Mouse (Mus musculus): ENCODE data around the gene Olfr432.
"Not testable (repeated sequence)": the region's sequence is repeated elsewhere in the genome, so short reads cannot be mapped to it uniquely, and the experiment has no call there.

The Olfr432 gene

GRCm38 (mm10) chr1:174048893-174049292, at the start of gene Olfr432:
Gene Olfr432, plus strand, starts transcription at chr1:174049205.
- DNase-seq = no peak

GRCm38 (mm10) chr1:174004352-174005109, 44.5 kb upstream of the Olfr432 start:
- DNase-seq = not testable (repeated sequence)

- DNase-seq = not testable (repeated sequence)
These were observed 42.0 kb upstream of the Olfr432 start for GRCm38 (mm10) chr1:174007050-174007449.

- no peak for DNase-seq
These were observed 17.3 kb upstream of the Olfr432 start, which contains the start of gene Ifi205 for GRCm38 (mm10) chr1:174031698-174032097. Gene Ifi205, minus strand, starts transcription at chr1:174031810.

DNA sequence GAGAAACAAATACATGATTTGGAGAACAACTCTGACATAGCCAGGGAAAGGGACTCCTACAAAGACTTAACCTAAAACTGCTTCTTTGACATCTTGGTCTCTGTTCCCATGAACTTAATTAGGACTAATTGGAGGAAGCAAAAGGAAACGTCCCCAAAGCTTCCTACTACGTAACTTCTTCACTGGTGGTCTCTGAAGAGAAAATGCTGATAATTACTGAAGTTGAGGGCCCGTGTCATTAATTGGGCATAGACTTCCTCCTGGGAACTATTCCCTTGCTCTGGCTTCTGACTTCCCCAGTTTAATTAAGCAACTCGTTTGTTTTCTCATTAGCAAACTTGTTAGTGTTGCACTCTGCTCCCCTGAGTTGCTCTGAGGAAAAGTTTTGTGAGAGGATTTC, 13.2 kb upstream of the Olfr432 start:
- no peak for DNase-seq

GRCm38 (mm10) chr1:174038480-174038879, 10.5 kb upstream of the Olfr432 start:
- no peak for DNase-seq

GRCm38 (mm10) chr1:174040523-174041177, 8.4 kb upstream of the Olfr432 start, which contains the start of gene Olfr433:
Gene Olfr433, plus strand, starts transcription at chr1:174040705.
- DNase-seq = no peak

DNA sequence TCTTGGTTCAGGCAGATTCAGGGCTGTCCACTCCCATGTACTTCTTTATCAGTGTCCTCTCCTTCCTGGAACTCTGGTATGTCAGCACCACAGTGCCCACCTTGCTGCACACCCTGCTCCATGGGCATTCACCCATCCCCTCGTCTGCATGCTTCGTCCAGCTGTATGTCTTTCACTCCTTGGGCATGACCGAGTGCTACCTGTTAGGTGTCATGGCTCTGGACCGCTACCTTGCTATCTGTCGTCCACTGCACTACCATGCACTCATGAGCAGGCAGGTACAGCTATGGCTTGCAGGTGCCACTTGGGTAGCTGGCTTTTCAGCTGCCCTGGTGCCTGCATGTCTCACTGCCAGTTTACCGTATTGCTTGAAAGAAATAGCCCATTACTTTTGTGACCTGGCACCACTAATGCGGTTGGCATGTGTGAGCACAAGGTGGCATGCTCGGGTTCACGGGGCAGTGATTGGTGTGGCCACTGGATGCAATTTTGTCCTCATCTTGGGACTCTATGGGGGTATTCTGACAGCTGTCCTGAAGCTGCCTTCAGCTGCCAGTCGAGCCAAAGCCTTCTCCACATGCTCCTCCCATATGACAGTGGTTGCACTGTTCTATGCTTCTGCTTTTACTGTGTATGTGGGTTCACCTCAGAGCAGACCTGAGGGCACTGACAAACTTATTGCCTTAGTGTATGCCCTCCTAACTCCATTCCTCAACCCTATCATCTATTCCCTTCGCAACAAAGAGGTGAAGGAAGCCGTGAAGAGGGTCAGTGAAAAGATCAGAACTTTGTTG, 6.7 kb upstream of the Olfr432 start:
- DNase-seq = not testable (repeated sequence)

- DNase-seq = no peak
These were observed 4.6 kb upstream of the Olfr432 start for GRCm38 (mm10) chr1:174044431-174044830.

DNA sequence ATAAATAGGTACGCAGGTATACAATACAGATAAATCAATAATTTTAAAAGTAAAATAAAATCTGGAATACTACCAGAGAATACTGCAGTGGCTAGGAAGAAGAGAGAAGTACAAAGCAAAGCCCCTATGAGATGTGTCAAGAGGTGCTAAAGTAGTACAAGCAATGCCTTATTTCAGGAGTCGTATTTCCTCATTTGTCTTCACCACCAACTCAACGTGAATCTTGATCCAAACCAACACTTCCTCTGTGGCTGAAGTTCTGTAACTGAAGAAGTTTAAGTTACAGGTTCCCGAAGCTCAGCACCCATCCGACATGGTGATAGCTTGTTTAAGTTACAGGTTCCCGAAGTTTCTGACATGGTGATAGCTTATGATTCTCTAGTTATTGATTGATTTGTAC, 778 bp upstream of the Olfr432 start:
- DNase-seq = not testable (repeated sequence)

DNA sequence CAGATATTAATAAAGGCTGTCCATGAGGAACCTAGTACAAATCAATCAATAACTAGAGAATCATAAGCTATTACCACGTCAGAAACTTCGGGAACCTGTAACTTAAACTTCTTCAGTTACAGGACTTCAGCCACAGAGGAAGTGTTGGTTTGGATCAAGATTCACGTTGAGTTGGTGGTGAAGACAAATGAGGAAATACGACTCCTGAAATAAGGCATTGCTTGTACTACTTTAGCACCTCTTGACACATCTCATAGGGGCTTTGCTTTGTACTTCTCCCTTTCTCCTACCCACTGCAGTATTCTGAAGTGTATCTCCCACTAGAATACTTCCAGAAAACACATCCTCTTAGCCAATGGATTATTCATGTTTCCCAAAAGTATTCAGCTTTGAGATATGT, 352 bp downstream of the Olfr432 start:
- not testable (repeated sequence) for DNase-seq

GRCm38 (mm10) chr1:174050532-174050931, 1.5 kb downstream of the Olfr432 start:
- no peak for DNase-seq

DNA sequence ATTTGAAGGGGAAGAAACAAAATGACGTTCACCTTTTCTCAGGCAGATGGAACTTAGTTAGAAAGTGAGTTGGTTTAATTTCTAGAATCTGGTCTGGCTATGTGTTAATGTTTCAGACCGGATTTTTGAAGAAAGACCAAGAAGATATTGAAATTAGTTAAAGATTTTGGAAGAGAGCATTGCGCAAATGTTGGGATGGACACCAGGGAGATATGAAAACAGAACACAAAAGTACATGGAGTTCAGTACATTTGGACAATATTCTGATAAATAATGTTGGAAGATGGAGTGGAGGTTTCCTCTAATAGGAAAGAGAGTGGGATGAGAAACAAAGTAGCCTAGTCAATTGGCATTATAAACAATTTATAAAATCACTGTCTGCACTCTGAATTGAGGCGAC, 2.5 kb downstream of the Olfr432 start:
- no peak for DNase-seq

DNA sequence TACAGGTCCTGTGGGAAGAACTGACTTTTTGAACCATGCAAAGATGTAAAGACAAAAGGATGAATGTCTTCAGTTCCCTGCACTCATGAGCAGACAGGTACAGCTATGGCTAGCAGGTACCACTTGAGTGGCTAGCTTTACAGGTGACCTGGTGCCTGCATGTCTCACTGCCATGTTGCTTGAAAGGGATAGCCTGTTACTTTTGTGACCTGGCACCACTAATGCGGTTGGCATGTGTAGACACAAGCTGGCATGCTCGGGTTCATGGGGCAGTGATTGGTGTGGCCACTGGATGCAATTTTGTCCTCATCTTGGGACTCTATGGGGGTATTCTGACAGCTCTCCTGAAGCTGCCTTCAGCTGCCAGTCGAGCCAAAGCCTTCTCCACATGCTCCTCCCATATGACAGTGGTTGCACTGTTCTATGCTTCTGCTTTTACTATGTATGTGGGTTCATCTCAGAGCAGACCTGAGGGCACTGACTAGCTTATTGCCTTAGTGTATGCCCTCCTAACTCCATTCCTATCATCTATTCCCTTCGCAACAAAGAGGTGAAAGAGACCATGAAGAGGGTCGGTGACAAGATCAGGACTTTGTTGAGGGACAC, 3.0 kb downstream of the Olfr432 start:
- no peak for DNase-seq

- no peak for DNase-seq
These were observed 4.0 kb downstream of the Olfr432 start for GRCm38 (mm10) chr1:174052981-174053380.

DNA sequence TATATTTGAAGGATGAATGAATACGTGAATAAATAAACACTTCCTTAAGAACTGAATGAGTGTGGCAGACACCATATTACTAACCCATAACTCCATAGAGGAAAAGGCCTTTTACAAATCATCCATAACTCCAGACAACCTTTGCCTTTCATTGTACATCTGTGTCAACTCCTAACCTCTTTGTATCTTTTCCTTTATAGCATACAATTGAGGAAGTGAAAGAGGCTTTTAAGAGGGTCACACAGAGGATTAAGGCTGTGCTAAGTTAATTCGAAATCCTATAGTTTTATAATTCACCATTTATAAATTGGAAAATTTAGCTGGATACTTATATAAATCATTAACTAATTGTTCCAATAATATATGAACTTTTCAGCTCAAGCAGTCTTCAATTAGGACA, 6.2 kb downstream of the Olfr432 start:
- no peak for DNase-seq

GRCm38 (mm10) chr1:174066305-174066704, 17.3 kb downstream of the Olfr432 start, which contains the start of gene Olfr430:
Gene Olfr430, plus strand, starts transcription at chr1:174066605.
- DNase-seq = no peak

- no peak for DNase-seq
These were observed 35.0 kb downstream of the Olfr432 start, which contains the start of gene Olfr429 for GRCm38 (mm10) chr1:174084031-174084430. Gene Olfr429, plus strand, starts transcription at chr1:174084331.

DNA sequence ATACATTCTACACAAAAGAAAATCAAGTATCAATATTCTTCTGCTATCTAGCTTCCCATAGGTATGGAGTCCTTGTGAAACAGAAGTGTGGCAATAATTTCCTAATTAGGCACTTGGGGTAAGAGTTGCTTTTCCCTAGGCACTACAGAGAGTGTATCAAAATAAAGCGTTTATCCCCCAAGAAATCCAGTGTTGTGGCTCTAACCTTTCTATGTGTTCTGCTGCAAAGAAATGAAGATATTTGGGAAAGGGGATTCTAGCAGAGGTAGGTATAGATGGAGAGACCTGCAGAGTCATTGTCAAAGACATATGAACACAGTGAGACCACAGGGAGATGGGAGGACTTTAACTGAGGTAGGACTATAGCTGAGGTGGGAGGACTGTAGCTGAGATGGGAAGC, 47.6 kb downstream of the Olfr432 start, which contains the start of gene Olfr427:
TSS of gene Olfr427 (plus strand) at position 301 of the 400 bp plus-strand sequence.
- DNase-seq = no peak

- no peak for DNase-seq
These were observed 54.7 kb downstream of the Olfr432 start for GRCm38 (mm10) chr1:174103735-174104134.

Data from cerebellum, adult 11-12 months (tissue).